Mouse (Mus musculus) lung, postnatal 0 days (tissue): ENCODE data around the gene Sf3b3.

Experiments used
- CTCF ChIP-seq: IDR thresholded peaks from 2 replicates; pipeline ENCODE4 v1.5.1; 2016; ENCODE audit warnings: antibody characterized with exemption, mild to moderate bottlenecking
- EP300 ChIP-seq: IDR thresholded peaks from 2 replicates; pipeline ENCODE4 v1.6.1; 2016; ENCODE audit warnings: antibody characterized with exemption, mild to moderate bottlenecking, control low read depth

GRCm38 (mm10) chr8:110821960-110822359 is 24.6 kb downstream of the Sf3b3 start:
- TF ChIP-seq CTCF (no peak), EP300 (no peak)
